Mouse (Mus musculus) MEL (cell line): ENCODE measurements at regions not wholly inside any gene's neighbourhood (a gene's known extent, or its start where the extent isn't known, plus 50 kb on each side); places are given as distances from the start of the nearest gene placed in this dataset.

ENCODE experiments used
- CTCF ChIP-seq, 3 experiments: IDR thresholded peaks in 2 of 3; conservative IDR thresholded peaks in 1 of 3; 2 replicates each; pipeline ENCODE4 v1.5.1; 2011 to 2012; ENCODE audit warnings: low read length in 3 of 3, low read depth in 2 of 3, mild to moderate bottlenecking in 2 of 3, improper control_type of control experiment in 1 of 3, inconsistent platforms in 1 of 3, mixed read lengths in 1 of 3, moderate library complexity in 1 of 3; ENCODE audit not compliant: control insufficient read depth in 1 of 3, insufficient read depth in 1 of 3, poor library complexity in 1 of 3, severe bottlenecking in 1 of 3
- EP300 ChIP-seq, 2 experiments: IDR thresholded peaks; 2 replicates each; pipeline ENCODE4 v1.6.1; 2011; ENCODE audit warnings: improper control_type of control experiment in 2 of 2, low read length in 2 of 2, low read depth in 1 of 2, mild to moderate bottlenecking in 1 of 2
- MYC ChIP-seq: IDR thresholded peaks from 2 replicates; pipeline ENCODE4 v1.6.1; 2011; ENCODE audit warnings: low read depth, mild to moderate bottlenecking, low read length, improper control_type of control experiment, moderate library complexity
- NELFE ChIP-seq: IDR thresholded peaks from 2 replicates; pipeline ENCODE4 v1.6.1; 2011; ENCODE audit warnings: low read depth, low read length, improper control_type of control experiment
- NRF1 ChIP-seq: IDR thresholded peaks from 2 replicates; pipeline ENCODE4 v1.6.1; 2014; ENCODE audit warnings: low read depth, mild to moderate bottlenecking, inconsistent platforms, low read length, improper control_type of control experiment, moderate library complexity; ENCODE audit not compliant: poor library complexity, insufficient read depth, severe bottlenecking
- POLR2A ChIP-seq, 2 experiments: IDR thresholded peaks; 2 replicates each; pipeline ENCODE4 v1.6.1; 2011 to 2012; ENCODE audit warnings: low read length in 2 of 2, mild to moderate bottlenecking in 2 of 2, control low read depth in 1 of 2, improper control_type of control experiment in 1 of 2, low read depth in 1 of 2, moderate library complexity in 1 of 2; ENCODE audit not compliant: control insufficient read depth in 1 of 2, insufficient read depth in 1 of 2, poor library complexity in 1 of 2

GRCm38 (mm10) chr5:120322031-120322731 lies 109.3 kb upstream of the Lhx5 start:
- no peak for TF ChIP-seq NRF1
- TF ChIP-seq EP300 (IDR thresholded peaks at IDR 0.05; ENCODE audit: low read depth in 1 of 2, low read length in 2 of 2) = no peak
- no peak for TF ChIP-seq POLR2A (IDR thresholded peaks at IDR 0.05; ENCODE audit: control insufficient read depth in 1 of 2, insufficient read depth in 1 of 2, low read depth in 1 of 2, low read length in 2 of 2, poor library complexity in 1 of 2)
- no peak for TF ChIP-seq NELFE
- no peak for TF ChIP-seq MYC
- TF ChIP-seq CTCF (IDR thresholded peaks at IDR 0.05 in 2 of 3, conservative IDR thresholded peaks at IDR 0.05 in 1 of 3; ENCODE audit: control insufficient read depth in 1 of 3, insufficient read depth in 1 of 3, low read depth in 2 of 3, low read length in 3 of 3, poor library complexity in 1 of 3, severe bottlenecking in 1 of 3) = no peak
